Mouse (Mus musculus) kidney, postnatal 25 days (tissue): ENCODE measurements at regions not wholly inside any gene's neighbourhood (a gene's known extent, or its start where the extent isn't known, plus 50 kb on each side); places are given as distances from the start of the nearest gene placed in this dataset.

Experiments
- DNase-seq, 2 experiments: peaks; one replicate each; pipeline ENCODE4 v3.0.0; 2021; ENCODE audit warnings: mixed read lengths in 2 of 2

DNA sequence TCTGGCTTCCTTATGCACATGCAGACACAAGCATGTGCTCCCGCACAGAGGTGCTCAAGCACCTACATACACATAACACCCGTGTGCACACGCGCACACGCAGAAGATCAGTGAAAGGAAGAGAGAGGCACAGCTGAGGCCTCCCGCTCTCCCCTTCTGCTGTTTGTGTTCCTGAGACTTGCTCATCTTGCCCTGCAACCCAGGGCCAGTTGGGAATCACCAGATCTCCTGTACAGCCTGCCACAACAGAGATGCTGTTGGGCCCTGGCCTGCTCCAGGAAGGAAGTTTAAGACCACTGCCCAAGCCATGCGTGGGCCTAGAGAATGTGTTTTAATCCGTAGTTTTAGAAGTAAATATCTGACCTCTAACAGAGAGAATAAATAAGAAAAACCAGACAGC is 160.0 kb upstream of the Ctnnb1 start:
- no peak for DNase-seq

DNA sequence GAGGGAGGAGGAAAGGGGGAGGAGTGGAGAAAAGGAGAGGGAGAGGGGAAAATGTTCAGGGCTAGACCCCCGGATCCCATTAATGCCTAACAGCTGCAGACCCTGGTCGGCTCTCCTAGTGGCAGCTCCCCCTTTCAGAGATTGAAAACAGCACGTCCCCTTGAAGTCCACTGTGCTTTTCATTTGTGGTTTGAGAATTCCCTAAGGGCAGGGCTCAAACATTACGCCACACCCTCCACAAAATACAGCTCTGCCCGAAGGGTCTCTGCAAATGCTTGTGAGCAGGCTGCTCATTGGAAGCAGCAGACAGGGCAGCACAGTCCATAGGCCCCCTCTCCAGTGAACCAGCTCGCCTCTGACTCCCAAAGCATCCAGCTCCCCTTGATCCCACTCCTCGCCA is 159.3 kb upstream of the Ctnnb1 start:
- no peak for DNase-seq

DNA sequence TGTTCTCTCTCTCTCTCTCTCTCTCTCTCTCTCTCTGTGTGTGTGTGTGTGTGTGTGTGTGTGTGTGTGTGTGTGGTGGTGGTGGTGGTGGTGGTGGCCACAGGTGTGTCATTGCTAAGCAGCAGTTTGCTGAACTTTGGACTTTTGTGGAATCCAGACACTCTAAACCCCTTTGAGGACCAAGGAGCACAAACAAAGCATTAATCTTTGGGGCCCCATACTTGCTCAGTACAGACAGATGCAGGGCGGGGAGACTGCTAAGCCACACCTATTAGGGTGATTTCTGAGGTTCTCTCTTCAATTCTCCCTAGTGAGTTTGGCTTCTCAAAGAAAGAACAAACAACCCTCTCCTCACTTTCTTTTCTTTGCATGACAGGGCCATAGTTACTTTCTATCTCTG is 158.1 kb upstream of the Ctnnb1 start:
- DNase-seq: no peak

DNA sequence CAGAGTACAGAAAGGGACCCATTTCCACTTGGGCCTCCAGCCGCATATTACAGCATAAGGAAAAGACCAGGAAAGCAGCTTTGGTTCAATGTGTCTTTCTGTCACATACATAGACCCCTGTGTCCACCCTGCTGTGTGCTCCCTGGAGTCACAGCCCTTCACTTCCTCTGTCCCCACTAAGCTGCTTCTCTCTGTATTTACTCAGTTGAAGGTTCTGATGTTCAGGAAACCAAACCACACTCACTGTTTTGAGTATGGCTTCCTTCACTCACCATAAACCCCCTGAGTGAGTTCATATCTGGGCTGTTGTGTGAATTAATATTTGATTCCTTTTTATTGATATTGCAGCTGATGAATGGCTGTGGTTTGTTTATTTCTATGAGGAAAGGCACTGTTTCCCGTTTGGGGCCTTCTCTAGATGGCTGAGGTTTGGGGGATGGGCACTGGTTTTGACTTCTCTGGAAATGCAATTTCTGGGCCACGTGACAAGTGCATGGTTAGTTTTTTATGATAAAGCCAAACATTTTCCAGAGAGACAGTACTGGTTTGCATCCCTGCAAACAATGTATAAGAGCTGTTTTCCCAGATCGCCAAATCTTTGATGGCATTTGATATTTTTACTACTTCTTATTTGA is 157.0 kb upstream of the Ctnnb1 start:
- DNase-seq: no peak

DNA sequence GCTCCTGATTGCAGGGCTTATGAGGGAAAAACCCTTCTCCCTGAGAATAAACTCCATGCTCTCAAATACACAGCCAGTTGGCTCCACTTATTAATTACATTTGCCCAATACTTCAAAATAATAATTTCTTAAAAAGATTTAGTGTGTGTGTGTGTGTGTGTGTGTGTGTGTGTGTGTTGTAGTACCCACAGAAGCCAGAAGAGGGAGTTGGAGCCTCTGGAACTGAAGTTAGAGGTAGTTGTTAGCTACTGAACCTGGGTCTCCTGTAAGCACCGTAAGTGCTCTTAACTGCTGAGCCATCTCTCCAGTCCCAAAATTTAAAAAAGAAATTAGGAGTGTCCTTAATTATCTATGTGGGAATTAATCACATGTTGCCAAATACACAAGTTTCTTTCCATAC is 154.8 kb upstream of the Ctnnb1 start:
- DNase-seq: peak in 1 of 2 experiments; percentile 53

DNA sequence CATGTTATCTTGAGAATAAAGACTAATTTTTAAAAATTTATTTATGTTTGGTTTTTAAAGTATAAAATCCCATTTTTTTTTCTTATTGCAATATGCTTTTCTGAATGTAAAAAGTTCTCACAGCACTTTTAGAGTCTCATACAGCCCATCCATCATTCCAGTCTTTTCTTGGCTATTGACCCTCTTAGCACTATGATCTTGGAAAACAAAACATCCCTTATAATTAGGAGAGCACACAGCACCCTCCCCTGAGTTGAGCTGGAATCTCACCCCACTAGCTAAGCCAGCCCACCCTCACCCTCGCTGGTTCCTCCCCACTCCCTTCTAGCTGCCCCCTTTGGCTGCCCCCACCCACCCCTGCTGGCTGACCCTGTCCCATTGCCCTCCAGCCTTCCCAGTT is 154.2 kb upstream of the Ctnnb1 start:
- no peak for DNase-seq

DNA sequence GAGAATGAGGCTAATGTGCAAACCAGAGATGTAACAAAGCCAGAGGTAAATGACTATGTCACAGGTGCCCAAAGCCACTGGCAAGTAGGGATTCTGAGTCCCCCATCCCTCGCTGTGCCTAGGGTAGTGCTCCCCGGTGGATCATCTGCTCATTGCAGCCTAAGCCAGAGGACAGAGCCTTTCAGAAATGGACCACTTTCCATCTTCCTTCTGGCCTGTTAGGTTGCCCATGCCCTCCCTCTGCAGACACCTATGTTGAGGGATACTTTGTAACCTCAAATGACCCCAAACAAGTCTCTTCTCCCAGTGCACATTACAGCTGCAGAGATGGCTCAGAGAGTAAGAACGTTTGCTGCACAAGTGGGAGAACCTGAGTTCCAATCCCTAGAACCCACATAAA is 153.3 kb upstream of the Ctnnb1 start:
- no peak for DNase-seq

DNA sequence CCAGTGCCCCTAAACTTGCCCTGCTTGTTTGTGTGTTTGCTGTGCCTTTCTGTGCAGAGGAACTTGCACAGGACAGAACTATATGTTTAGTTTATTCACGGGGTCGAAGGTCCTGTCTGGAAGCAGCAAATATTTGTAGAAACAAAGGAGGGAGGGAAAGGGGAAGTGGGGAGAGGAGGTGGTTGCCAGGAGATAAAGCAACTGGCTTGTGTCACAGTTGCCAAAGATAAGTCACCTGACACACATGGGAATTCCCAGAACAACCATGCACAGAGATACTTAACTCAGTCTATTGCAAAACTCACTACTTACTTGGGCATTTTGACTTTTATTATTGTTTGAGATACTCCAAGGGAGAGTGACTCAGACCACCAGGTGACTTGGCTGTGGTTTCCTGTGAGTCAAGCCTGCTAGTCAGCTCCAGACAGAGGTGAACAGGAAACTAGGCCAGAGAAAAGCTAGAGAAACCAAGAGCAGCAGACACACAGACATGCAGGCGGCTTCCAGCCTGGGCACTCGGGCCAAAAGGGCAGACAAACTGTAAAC is 152.5 kb upstream of the Ctnnb1 start:
- DNase-seq: peak; percentile 48 to 73

DNA sequence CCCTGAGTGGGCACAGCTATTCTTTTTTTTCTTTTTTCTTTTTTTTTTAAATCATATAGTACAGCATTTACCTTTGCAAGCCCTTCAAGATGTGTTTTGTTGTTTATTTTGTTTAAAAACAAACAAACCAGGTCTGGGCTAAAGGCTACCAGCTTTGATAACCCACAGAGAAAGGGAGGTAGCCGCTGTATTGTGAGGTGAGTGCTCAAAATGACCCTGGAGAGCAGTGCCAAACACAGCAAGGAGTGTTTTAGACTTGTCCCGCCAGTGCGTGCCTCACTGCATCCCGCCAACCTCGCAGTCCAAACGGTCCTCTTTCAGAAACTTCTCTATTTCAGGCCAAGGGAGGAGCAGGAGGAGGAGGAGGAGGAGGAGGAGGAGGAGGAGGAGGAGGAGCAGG is 152.0 kb upstream of the Ctnnb1 start:
- DNase-seq: peak in 1 of 2 experiments; percentile 48

DNA sequence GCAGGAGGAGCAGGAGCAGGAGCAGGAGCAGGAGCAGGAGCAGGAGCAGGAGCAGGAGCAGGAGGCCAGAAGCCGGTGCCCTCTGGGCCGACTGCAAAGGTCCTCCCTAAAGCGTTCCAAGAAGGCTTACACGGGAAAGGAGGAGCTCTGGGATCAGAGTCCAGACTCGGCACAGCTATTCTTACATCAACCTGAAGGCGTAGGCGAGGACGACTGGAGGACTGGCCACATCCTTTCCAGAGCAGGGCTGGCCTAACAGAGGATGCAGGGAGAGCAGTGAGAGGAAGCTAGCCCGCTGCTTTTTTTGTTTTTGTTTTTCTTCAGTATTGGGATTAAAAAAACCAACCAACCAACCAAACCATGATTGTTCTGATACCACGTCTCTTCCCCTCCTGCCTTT is 151.5 kb upstream of the Ctnnb1 start:
- peak; percentile 73 to 90 for DNase-seq

DNA sequence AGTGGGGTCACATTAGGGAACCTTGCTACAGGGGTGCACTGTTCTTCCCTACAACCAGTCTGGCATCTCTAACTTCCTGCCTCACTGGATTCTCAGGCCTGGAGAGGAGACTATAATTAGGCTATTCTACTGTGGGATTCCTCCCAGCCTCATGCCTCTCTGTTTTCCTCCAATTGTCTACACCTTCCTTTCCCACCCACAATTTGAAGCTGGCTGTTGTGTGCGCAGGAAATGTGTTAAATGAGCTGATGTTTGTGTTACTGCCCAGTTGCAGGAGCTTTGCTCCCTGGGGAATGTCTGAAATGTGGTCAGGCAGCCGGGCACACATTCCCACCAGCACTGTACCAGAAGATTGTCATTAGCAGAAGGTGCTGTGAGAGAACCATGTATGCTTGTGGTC is 150.6 kb upstream of the Ctnnb1 start:
- DNase-seq: peak; percentile 44 to 79

DNA sequence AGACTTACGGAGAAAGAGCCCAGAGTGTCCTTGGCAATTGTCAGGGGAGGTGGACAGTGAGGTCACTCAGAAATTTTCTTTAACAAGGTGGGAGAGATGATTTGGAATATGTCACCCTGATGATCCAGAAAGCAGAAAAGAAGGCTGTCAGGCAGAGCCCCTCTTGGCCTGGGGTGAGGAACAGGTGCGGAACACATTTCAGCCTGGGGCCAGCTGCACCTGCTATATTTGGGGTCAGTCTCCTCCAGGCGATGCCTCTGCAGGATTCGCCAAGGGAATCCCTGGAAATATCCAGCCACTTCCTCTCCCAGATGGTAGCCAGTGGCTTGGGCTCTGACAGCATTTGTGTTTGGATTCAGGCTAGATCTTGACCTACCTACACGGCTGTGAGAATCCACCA is 134.8 kb upstream of the Ctnnb1 start:
- no peak for DNase-seq

DNA sequence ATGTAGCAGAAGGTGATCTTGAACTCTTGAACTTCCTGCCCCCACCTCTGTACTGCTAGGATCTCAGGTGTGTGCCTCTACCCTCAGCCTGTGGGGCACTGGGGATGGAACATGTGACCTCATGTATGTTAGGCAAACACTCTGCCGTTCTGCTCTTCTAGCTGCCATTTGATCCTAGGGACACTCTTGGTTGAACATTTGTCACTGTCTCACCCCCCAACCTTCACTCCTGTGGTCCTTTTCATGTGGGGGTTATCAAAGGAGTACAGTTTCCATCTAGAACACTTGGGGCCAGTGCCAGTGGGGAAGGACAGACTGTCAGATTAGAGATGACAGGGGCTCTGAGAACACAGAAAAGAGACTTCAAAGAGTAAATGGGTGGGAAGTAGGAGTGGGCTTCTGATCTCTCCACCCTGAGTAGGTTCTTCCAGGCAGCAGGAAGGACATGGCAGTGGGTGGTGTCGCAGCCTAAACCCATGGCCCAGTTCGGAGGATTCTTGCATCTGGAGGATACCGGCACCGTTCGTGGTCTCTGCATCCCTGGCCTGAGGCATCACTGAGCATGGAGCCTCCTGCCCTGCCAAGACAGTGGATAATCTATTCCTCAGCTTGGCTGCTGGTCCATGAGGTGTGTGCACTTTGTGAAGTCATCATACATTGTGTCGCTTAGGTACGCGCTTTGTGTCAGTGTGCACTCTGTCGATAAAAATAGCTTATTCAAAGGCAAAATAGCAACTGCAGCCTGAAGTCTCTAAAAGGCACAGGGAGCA is 132.7 kb upstream of the Ctnnb1 start:
- DNase-seq: no peak

DNA sequence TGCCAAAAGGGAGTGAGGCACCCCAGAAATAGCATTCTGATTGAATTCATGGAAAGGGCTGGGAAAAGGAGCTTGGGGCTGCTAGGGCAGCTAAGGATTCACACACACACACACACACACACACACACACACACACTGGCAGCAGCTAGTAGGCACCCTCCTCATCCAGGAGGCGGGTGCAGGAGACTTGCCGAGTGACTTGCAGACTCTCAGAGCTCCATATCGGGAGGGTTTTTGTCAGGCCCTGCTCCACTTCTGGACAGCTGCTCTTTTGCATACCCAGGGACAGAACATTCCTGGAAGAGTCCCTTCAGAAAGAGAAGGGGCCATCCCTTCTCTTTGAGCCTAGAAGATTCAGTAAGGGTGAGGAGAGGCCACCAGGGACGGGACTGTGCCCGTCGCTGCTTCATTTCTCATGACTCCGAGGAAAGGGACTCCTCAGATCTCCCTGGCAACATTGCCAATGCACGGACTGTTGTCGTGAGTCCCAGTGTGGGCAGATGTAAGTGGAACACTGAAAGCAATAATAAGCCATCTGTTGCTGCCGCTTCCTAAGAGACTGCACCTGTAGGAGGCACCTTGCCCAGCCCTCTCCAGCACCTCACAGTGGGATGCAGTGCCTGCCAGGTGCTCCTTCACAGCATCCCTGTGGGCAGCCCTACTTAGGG is 130.9 kb upstream of the Ctnnb1 start:
- no peak for DNase-seq

DNA sequence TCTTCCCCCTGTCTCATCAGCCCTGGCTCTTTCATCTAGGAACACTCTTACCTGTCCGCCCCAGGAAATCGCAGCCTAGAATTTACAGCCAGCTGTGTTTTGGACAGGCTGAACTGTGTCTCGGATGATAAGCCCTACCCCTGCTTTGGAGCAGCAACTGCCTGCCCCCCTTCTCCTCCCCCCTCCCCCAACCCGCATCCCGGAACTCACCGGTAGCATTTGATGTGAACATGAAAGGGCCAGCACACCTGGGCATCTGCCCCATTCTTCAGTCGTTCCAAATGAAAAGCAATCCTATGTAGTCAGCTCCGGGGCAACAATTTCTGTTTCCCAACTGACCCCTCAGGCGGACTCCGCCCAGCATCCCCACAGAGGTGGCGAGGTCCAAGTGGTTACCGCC is 130.1 kb upstream of the Ctnnb1 start:
- no peak for DNase-seq

DNA sequence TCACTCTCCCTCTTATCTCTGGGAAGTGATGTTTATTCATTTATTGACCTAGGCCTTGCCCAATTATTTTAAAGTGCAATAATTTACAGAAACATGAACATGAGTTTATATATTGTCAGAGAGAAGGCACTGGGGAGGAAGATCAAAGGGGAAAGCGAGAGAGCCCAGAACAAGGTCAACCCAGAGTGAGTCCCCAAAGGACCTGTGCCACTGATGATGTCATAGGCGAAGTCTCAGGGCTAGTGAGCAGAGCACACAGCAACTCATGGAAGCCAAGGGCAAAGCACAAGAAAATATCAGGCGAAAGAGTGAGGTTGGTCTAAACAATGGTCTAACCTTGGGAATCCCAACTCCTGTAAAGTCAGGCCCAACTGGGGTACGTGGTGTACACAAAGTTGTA is 126.4 kb upstream of the Ctnnb1 start:
- DNase-seq: no peak

DNA sequence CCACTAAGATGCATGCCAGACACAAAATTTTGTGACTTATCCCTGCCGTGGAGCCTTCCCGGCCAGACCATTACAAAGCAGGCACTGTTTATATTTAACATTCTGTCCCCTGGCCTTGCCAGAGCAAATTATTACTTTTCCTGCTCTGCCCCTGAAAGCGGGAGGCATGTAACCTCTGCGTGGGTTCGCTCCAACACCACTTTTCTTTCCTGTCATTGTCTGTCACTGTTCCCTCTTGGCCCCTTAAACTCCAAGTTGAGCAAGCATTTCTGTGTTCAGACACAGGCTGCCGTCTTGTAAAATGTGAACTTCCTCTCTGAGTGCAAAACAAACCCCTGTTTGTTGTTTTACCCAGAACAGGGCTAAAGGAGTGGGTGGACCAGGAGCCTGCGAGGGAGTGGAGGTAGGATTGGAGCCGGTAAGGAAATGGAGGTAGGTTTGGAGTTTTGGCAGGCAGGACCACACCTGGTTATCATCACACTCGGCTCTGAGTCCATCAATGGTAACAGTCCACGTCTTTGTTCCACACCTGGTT is 124.2 kb upstream of the Ctnnb1 start:
- DNase-seq: peak in 1 of 2 experiments; percentile 16

DNA sequence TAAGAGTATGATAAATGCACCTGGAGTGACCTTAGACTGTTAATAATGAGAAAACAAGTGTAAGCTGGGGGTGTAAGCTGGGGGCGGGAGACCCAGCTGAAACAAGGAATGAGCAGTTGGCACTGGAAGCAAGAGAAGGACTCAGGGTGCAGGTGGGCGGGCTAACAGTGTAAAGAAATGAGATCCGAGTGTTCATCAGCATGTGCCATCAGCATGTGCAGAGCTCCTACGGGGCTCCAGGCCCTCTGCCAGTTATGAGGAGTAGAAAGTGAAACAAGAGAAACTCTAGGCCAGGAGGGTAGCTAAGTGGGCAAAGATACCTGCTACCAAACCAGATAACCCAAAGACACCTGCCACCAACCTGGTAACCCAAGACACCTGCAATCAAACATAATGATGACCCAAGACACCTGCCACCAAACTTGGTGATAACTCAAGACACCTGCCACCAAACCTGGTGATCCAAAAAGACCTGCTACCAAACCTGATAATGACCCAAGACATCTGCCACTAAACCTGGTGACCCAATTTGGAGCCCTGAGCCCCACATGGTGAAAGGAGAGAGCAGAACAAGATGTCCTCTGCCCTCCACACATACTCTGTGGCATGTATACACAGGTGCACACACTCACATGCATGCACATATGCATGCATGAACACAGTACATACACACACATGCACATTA is 120.1 kb upstream of the Ctnnb1 start:
- DNase-seq: no peak

DNA sequence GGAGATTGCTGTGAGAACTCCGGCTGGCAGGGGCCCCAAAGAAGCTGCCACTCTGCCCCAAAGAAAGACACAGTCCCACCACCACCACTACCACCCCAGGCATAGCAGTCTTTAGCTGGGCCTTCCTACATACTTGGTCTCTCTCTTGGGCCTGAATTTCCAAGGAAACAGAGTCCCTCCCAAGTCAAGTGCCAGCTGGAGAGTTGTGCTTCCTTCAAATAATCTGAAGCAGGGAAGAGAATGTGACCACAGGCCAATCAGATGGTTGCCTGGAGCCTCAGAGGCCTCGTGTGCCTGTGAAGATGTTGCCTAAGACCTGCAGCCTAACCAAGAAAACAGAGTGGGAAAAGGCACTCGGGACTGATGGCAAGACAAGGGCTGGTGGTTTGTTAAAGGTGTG is 117.5 kb upstream of the Ctnnb1 start:
- DNase-seq: no peak

DNA sequence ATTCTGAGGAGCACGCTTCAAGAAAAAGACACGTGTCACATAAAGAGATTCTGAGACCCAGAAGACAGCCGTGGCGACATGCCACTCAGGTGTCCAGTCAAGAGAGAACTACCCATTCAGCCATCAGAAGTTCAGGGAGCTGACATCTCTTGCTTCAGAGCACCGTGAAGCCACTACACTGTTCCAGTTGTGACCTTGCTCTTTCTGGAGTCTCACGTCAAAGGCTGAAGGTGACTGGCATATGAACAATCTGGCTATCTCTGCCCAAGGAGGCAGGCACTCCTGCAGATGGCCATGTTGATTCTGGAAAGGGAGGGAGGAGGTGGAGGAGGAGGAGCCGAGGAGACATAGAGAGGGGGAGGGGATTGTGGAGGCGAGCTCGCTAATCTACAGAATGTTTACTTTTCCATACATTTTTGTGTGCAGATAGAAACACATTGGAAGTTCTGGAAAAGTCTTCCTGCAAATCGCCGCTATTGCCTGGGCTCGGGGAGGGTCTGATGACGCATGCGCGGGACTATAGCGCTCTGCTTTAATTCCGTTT is 116.3 kb upstream of the Ctnnb1 start:
- no peak for DNase-seq

DNA sequence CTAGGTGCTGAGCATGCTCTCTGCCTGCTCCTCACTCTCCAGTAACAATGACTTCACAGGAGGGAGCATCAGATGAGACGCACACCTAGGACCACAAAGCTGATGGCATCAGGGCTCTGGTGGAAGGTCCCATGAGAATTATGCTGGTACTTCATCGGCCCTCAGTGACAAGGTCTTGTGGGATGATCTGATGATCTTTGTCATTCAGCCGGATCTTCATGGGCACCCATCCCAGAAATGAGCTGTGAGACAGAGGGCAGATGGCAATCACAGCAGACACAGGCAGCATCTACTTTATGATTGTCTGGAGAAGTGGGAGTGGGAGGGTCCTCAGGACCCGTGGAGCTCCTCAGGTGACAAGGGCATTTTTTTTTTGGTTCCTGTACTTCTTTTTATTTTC is 114.7 kb upstream of the Ctnnb1 start:
- no peak for DNase-seq

DNA sequence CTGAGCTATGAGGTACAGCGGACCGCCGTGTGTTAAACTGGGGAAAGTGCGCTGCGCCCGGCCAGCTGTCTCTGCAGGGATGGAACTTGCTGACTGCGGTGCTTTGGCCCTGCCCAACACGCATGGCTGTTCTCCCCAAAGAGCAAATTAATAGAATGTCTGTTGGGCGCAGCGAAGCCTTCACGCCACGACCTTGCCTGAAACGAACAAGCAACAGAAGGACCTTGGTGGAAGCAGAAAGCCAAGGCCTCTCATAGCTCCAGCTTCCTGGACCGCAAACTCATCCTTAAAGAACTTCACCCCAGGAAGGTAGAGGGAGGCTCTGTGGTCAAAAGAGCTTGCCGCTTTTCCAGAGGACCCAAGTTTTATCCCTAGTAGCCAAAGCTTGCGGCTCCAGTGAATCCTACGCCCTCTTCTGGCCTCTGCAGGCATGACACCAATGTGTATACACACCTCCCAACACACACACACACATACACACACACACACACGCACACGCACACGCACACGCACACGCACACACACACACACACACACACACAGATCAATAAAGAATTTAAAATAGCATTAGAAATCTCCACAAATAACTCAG is 110.2 kb upstream of the Ctnnb1 start:
- DNase-seq: no peak
